Mouse (Mus musculus): ENCODE measurements around the gene Creb3l2. TPM values are rescaled to one million over a fixed set of nuclear protein-coding genes. Genes with fewer than 3 reads are reported as not detected.
"Not testable (repeated sequence)": the region's sequence is repeated elsewhere in the genome, so short reads cannot be mapped to it uniquely, and the experiment has no call there.

The Creb3l2 gene
- polyA plus RNA-seq, 1 experiment, result 1.4 TPM

DNA sequence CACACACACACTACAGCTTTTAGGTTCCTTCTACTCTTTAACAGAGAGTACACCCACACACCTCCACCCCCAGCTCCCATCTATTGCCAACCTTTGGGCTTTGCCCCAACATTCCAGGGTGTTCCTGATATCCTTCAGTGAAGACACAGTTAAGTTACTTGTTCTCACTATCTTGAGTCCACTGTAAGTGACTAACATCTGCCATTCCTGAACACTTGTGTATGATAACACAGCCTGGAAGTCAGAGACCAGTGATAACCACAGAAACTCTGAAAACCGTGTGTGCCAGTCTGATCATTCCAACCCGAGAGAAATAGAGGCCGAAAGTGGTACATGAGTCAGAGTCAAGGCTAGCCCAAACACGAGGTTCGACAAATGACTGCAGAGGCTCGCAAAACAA lies 53.4 kb downstream of the Creb3l2 start:
- peaks cover 3% of the 10 kb centered on the region for H3K36me3 ChIP-seq (replicated peaks; ENCODE audit: low read length)
- H3K4me1 ChIP-seq, result no peaks in the 10 kb centered on the region
- no peak overlapping the region for H3K4me3 ChIP-seq (replicated peaks)
- no peaks in the 10 kb centered on the region for H3K9me3 ChIP-seq
- H3K27me3 ChIP-seq (replicated peaks), result no peaks in the 10 kb centered on the region
- TF ChIP-seq GATA1 (IDR thresholded peaks at IDR 0.05; ENCODE audit: borderline replicate concordance, low read length), result no peak
- TF ChIP-seq FLI1 (IDR thresholded peaks at IDR 0.05; ENCODE audit: low read length), result no peak

DNA sequence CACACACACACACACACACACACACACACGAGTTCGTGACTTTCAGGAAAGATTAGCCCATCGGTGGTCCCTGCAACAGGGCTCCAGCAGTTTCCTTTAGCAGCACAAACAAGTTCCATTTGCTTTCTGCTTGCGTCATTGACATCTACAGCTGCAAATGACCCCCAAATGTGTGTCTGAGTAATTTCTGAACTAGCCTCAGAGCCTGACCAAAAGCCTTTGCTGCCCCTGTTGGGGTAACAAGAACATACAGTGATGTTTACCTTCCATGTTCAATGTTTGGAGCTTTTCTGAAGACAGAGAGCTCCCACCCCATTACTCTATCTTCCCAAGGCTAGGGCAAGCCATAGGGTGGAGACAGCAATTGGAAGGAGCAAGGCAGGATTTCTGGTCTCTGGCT lies 54.7 kb downstream of the Creb3l2 start:
- Histone ChIP-seq H3K4me1 (no peaks in the 10 kb centered on the region), H3K27me3 (replicated peaks) (no peaks in the 10 kb centered on the region), H3K36me3 (replicated peaks; ENCODE audit: low read length) (peaks cover 3% of the 10 kb centered on the region), H3K4me3 (replicated peaks) (no peak overlapping the region), H3K9me3 (no peaks in the 10 kb centered on the region)
- TF ChIP-seq GATA1 (IDR thresholded peaks at IDR 0.05; ENCODE audit: borderline replicate concordance, low read length) (no peak), FLI1 (IDR thresholded peaks at IDR 0.05; ENCODE audit: low read length) (no peak)

DNA sequence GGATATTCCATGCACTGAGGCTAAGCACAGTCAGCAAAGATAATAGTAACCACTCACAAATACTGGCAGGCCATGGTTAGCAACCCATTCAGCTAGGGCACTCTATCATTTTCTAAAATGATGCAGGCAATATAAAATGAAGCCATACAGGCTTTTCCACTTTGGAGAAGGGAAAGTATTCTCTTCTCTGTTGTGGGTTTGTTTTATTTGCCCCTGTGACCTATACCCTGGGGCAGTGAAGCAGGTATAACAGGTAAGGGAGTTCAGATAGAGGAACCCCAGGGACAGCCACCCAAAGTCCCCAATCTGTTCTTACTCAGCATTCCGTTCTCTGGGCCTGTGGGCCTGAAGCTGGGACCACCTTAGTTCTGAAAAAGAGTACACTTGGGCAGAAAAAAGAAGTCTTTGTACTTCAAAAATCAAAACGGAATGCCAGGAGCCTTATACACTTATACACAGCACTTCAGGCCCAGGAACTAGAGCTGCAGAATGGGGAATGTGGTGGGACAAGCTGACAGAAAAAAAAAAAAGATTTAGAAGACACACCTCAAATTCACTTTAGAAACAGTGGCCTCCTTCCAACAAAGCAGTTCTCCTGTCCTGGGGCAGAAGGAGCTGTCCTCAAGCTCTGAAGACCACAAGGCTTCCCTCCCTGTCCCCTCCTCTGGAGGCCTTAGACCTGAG lies 56.2 kb downstream of the Creb3l2 start:
- no peaks in the 10 kb centered on the region for H3K9me3 ChIP-seq
- H3K27me3 ChIP-seq (replicated peaks), result no peaks in the 10 kb centered on the region
- no peak overlapping the region for H3K4me3 ChIP-seq (replicated peaks)
- TF ChIP-seq GATA1 (IDR thresholded peaks at IDR 0.05; ENCODE audit: borderline replicate concordance, low read length) (no peak), FLI1 (IDR thresholded peaks at IDR 0.05; ENCODE audit: low read length) (no peak)
- H3K4me1 ChIP-seq, result no peaks in the 10 kb centered on the region
- H3K36me3 ChIP-seq (replicated peaks; ENCODE audit: low read length), result peaks cover 3% of the 10 kb centered on the region

DNA sequence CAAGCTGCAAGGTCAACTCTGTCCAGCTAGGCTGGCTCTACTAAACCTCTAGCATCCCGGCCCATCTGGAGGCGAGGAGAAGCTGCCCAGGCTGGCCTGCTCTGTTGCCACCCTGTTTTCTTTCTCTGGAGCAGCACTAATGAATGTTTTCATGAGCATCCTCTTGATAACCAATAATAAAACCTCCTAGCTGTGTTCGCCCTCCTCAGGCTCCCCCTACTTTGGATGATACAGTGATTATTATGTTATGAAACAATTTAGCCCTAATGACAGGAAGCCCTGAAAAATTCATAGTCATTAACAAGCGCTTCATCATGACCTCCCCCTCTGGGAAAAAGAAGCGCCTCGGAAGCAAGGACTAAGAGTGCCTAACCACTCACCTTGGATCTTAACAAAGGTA lies 59.2 kb downstream of the Creb3l2 start:
- no peaks in the 10 kb centered on the region for H3K9me3 ChIP-seq
- TF ChIP-seq FLI1 (IDR thresholded peaks at IDR 0.05; ENCODE audit: low read length) (no peak), GATA1 (IDR thresholded peaks at IDR 0.05; ENCODE audit: borderline replicate concordance, low read length) (no peak)
- H3K4me1 ChIP-seq, result peaks cover 6% of the 10 kb centered on the region
- no peak overlapping the region for H3K4me3 ChIP-seq (replicated peaks)
- no peaks in the 10 kb centered on the region for H3K27me3 ChIP-seq (replicated peaks)
- peaks cover 26% of the 10 kb centered on the region for H3K36me3 ChIP-seq (replicated peaks; ENCODE audit: low read length)

DNA sequence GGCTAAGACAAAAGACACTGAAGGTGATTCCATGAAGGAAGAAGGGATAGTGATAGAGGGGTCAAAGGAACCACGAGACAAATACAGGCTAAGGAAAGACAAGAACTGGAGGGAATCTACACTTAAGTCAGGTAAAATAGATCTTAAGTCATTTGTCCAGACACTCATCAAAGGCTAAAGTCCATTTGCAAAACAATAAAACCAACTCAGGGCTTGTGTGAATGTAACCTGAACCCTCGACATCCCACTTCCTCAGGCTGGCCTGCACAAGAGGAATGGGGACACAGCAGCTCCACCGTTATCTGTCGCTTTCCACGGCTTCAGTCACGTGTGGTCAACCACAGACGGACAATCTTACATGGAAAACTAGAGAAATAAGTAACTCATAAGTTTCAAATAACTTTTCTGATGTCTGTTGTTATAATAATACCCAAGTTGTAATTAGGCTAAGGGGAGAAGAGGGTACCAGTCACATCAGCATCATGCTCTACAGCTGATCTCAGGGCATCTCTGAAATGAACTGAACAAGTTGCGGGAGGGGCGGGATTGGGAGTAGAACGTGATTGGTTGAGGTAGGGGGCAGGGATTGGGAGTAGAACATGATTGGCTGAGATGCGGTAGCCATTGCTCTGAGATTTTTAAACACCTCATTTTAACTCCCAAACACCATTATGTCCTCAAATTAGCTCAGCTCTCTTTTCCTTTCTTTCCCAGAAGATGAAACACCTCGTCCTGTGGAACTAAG lies 63.9 kb downstream of the Creb3l2 start:
- H3K36me3 ChIP-seq (replicated peaks; ENCODE audit: low read length), result peaks cover 46% of the 10 kb centered on the region
- TF ChIP-seq GATA1 (IDR thresholded peaks at IDR 0.05; ENCODE audit: borderline replicate concordance, low read length) (no peak), FLI1 (IDR thresholded peaks at IDR 0.05; ENCODE audit: low read length) (no peak)

DNA sequence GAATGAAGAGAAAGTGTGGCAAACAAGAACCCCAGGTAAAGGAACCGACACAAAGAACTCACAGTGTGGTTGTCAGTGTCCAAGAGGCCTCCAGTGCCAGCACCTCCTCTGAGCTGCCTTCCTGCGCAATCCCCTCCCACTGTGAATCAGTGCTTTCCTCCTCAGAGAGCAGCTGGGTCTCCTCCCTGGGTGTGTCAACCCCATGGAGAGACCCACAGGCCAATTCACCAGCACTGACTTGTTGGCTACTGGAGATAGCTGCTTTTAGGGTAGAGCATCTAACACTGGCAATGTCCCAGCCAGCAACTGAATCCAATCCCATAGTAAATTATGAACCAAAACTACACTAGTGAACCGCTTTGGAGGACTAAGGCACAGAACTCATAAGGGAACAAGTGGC lies 64.6 kb downstream of the Creb3l2 start:
- H3K9me3 ChIP-seq; H3K4me3 ChIP-seq (replicated peaks); H3K27me3 ChIP-seq (replicated peaks); H3K4me1 ChIP-seq: not testable (repeated sequence)
- peaks cover 51% of the 10 kb centered on the region for H3K36me3 ChIP-seq (replicated peaks; ENCODE audit: low read length)

More for the DNA sequence above, 63.9 kb downstream of the Creb3l2 start:
- Histone ChIP-seq H3K27me3 (replicated peaks) (no peaks in the 10 kb centered on the region), H3K9me3 (0 out of 2 replicates have a peak, but pooled peaks cover under 1% of the 10 kb centered on the region), H3K4me3 (replicated peaks) (no peak overlapping the region), H3K4me1 (peaks cover 8% of the 10 kb centered on the region)

DNA sequence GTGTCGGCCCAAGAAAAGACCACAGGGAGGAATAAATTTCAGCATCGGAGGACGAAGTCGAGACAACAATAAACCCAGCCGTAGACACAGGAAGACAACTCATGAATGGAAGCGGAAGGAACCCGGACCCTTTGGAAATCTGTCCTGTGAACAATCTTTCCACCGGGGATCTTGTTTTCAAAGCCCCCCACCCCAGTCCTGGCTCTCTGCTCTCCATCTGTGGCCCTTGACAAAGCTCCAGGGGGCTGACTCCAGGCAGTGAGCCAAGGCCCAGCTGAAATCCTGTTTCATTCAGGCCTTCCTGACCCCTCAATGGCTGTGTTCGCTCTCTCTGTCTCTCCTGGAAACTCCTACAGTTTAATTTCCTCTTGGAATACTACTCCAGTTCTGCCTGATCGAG lies 66.5 kb downstream of the Creb3l2 start:
- Histone ChIP-seq H3K27me3 (replicated peaks) (no peaks in the 10 kb centered on the region), H3K9me3 (peaks cover 12% of the 10 kb centered on the region), H3K4me3 (replicated peaks) (no peak overlapping the region), H3K36me3 (replicated peaks; ENCODE audit: low read length) (peaks cover 58% of the 10 kb centered on the region), H3K4me1 (peaks cover 11% of the 10 kb centered on the region)
- TF ChIP-seq GATA1 (IDR thresholded peaks at IDR 0.05; ENCODE audit: borderline replicate concordance, low read length) (no peak), FLI1 (IDR thresholded peaks at IDR 0.05; ENCODE audit: low read length) (no peak)

DNA sequence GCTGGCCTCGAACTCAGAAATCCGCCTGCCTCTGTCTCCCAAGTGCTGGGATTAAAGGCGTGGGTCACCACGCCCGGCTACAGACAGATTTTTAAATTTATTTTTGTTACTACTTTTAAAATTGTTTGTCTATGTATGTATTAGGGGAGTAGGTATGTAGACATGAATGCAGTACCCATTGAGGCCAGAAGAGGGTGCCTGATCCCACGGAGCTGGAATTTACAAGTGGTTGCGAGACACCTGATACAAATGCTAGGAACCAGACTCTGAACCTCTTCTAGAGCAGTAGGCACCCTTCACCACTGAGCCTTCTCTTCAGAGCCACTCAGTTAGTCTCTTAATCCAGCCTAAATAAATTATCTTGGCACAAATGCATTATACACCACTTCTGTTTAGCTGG lies 70.6 kb downstream of the Creb3l2 start:
- peaks cover 40% of the 10 kb centered on the region for H3K36me3 ChIP-seq (replicated peaks; ENCODE audit: low read length)
- H3K9me3 ChIP-seq, result peaks cover 29% of the 10 kb centered on the region
- TF ChIP-seq GATA1 (IDR thresholded peaks at IDR 0.05; ENCODE audit: borderline replicate concordance, low read length) (no peak), FLI1 (IDR thresholded peaks at IDR 0.05; ENCODE audit: low read length) (no peak)
- H3K27me3 ChIP-seq (replicated peaks), result no peaks in the 10 kb centered on the region
- H3K4me3 ChIP-seq (replicated peaks), result no peak overlapping the region
- H3K4me1 ChIP-seq, result peaks cover 4% of the 10 kb centered on the region; the same call in 1 of the 2 replicates

DNA sequence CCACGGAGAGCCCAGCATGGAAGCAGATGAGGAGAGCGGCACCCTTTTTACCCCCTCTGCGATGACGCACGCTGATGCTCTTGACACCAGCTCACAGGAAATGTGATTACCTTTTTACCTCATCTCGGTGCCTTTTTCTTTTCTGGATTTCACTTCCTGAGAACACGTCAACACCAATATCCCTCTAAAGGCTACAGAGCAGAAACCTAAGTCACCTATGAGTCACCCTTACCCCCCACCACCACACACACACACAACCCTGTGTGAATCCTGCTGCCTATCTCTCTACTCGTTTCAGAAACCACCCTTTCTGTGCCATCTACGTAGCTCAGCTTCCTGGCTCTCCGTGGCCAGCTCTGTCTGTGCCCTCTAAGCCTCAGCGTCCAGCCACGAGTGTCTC lies 71.4 kb downstream of the Creb3l2 start:
- peak overlapping the region; percentile 4 for H3K4me3 ChIP-seq (replicated peaks)
- H3K36me3 ChIP-seq (replicated peaks; ENCODE audit: low read length), result peaks cover 43% of the 10 kb centered on the region
- peaks cover 4% of the 10 kb centered on the region; the same call in 1 of the 2 replicates for H3K4me1 ChIP-seq
- peaks cover 36% of the 10 kb centered on the region for H3K9me3 ChIP-seq
- H3K27me3 ChIP-seq (replicated peaks), result no peaks in the 10 kb centered on the region
- TF ChIP-seq GATA1 (IDR thresholded peaks at IDR 0.05; ENCODE audit: borderline replicate concordance, low read length) (no peak), FLI1 (IDR thresholded peaks at IDR 0.05; ENCODE audit: low read length) (no peak)

DNA sequence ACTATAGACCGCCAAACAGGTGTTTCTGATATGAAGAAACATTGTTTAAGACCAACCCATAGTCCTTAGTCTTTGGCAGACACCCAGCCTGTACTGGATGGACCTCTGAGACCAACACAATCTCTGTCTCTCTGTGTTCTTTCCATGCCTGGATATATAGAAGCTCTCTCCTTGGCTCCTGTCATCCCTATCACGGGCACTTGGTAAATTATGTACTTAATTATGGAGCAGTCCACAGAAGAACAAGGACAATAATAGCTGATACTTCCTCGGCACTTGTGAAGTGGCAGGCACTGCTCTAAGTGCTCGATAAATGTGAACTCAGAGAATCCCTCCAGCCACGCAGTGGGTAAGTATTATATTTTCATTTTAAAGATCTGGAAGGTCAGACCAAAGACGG lies 72.2 kb downstream of the Creb3l2 start:
- Histone ChIP-seq H3K36me3 (replicated peaks; ENCODE audit: low read length) (peaks cover 43% of the 10 kb centered on the region), H3K4me1 (peaks cover 4% of the 10 kb centered on the region; the same call in 1 of the 2 replicates)
- no peak for TF ChIP-seq GATA1 (IDR thresholded peaks at IDR 0.05; ENCODE audit: borderline replicate concordance, low read length)
- TF ChIP-seq FLI1 (IDR thresholded peaks at IDR 0.05; ENCODE audit: low read length), result no peak

More for the DNA sequence above, 72.2 kb downstream of the Creb3l2 start:
- no peak overlapping the region for H3K4me3 ChIP-seq (replicated peaks)
- H3K9me3 ChIP-seq, result peaks cover 42% of the 10 kb centered on the region
- H3K27me3 ChIP-seq (replicated peaks), result no peaks in the 10 kb centered on the region
